Mouse (Mus musculus) hematopoietic stem cell, adult 5-6 weeks (primary cell): ENCODE results near the gene Pak2. TPM values are rescaled to one million over a fixed set of nuclear protein-coding genes. Genes with fewer than 3 reads are reported as not detected.
A peak's percentile ranks its signal among the peaks of the same experiment; 100 is the strongest.

Experiments
- ATAC-seq, 2 experiments: fragments of 125-278 bp in 1 of 2; replicated peaks in 1 of 2; 2 replicates each; pipeline ENCODE4 v1.8.0; 2016 to 2017; ENCODE audit warnings: inconsistent platforms in 2 of 2, mild to moderate bottlenecking in 2 of 2, moderate number of reproducible peaks in 2 of 2, low read depth in 1 of 2, moderate TSS enrichment in 1 of 2; ENCODE audit not compliant: low FRiP score in 2 of 2, poor library complexity in 2 of 2, severe bottlenecking in 2 of 2, insufficient read depth in 1 of 2, low TSS enrichment in 1 of 2
- total RNA-seq: library from RNA; stranded (forward); fragments of 172-1452, 232-1000 nt; gene quantifications from 2 replicates; pipeline ENCODE4 v1.2.3, GENCODE M21; 2017

The Pak2 gene
- total RNA-seq, 1 experiment from 2014 or later, result 69.2 TPM

DNA sequence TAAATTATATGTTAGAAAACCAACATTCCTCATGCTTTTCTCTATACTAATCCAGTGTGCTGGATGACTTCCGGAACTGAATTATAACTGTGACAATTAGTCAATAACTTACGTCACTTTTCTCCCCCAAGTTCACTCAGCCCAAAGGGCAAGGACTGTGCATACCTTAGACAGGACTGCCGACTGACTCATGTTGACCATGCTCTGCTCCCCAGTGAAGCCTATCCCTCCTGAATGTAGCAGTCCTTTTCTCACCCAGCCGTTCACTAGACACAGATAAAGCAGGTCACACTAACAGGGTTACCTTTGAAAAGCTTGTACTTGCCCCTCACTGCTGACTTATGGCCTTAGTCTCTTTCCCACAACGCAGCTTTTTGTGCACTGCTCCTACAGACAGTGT, 20.3 kb downstream of the Pak2 start:
- no peak for ATAC-seq

DNA sequence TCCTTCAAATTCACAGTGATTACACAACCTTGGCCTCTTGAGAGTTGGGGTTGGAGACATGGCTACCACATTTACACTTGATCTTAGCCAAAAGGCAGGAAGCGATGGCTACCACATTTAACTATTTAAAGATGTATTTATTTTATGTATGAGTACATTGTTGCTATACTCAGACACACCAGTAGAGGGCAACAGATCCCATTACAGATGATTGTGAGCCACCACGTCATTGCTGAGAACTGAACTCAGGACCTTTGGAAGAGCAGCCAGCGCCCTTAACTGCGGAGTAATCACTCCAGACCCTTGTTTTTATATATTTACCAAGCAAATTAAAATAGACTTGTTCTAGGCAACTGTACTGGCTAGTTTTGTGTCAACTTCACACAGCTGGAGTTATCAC, 36.8 kb downstream of the Pak2 start:
- ATAC-seq, result no peak

DNA sequence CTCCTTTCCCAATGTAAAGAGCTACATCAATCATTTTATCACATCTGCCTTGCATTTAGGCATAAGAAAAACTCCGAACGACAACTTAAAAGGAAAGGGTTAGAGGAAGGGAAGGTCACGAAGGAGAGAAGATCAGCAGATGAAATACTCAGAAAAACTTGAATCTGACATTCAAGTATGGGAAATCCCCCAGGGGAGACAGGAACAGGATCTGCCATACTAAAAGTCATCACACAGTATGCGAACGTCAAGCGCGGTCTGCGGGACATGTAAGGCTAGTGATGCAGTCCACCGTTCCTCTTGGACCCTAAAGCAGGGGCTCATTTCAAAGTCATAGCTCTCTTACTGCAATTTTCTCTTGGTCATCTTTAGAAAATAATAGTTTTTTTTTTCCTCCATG, 59.5 kb downstream of the Pak2 start:
- no peak for ATAC-seq

DNA sequence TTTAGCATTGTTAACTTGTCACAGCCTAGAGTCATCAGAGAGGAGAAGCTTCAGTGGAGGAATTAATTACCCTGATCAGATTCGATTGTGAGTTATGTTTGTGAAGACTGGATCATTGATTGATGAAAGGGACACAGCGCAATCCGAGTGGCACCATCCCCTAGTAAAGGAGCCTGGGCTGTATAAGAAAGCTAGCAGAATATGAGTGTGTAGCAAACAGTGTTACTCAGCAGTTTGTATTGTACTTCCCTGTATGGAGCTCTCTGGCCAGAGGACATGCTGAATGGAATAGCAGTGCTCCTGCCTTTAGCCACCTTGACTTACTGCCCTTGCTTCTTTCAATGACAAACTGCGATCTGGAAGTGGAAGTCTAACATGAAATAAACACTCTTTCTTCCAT, 68.8 kb downstream of the Pak2 start:
- no peak for ATAC-seq

DNA sequence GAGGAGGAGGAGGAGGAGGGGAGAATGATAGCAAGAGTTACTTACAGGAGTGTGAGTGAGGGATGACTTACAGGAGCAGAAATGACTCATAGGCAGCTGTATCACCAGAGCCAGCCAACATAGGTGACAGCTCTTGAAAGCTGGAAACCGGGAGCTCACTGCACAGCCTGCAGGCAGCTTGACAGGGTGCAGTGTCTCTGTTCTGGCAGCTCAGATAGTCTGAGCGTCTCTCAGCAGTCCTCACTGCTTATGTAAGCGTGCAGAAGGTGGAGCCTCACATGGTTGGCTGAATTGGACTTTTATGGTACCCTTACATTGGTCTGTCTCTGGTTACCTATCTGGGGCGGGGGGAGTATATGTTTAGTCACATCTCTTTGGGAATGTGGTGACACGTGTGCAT, 69.2 kb downstream of the Pak2 start:
- no peak for ATAC-seq

DNA sequence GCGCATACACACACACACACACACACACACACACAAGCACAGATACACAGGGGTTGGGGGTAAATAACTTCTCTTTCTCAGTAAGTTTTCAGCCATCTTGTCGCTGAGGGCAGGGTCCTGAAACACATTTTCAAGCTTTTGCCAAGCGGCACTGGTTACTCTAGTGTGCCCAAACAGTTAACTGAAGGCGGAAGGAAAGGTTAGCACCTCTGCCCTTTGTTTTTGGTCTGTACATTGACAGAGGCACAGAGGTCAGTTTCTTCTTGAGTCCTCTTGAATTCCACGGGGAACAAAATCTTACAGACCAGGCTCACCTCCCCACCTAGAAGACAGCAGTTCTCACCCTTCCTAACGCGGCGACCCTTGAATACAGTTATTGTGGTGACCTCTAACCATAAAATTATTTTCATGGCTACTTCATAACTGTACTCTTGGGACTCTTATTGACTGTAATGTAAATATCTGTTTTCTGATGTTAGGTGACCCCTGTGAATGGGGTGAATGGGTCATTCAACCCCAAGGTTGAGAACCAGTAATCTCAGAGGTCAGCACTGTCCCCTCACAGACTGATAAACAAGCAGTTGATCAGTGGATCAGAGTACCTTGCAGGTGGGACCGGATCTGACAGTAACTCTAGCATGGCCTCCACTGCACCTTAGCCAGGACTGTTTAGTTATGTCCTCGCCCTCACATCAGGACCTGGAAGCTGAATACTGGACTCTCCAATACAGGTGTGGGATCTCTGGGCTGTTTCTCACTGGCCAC, 70.4 kb downstream of the Pak2 start:
- no peak for ATAC-seq

DNA sequence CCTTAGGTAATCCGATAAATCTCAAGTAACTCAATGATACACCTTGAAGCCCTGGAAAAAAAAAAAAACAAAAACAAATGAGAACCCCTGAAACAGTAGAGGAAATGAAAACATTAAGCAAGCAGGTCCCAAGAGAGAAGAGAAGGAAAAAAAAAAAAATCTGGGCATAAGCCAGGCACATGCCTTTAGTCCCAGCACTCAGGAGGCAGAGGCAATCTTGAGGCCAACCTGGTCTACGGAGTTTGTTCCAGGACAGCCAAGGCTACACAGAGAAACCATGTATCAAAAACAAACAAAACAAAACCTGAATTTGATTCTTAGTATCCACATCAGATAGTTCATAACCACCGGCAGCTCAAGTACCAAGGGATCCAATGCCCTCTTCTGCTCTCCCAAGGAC, 74.4 kb downstream of the Pak2 start:
- ATAC-seq, result no peak

DNA sequence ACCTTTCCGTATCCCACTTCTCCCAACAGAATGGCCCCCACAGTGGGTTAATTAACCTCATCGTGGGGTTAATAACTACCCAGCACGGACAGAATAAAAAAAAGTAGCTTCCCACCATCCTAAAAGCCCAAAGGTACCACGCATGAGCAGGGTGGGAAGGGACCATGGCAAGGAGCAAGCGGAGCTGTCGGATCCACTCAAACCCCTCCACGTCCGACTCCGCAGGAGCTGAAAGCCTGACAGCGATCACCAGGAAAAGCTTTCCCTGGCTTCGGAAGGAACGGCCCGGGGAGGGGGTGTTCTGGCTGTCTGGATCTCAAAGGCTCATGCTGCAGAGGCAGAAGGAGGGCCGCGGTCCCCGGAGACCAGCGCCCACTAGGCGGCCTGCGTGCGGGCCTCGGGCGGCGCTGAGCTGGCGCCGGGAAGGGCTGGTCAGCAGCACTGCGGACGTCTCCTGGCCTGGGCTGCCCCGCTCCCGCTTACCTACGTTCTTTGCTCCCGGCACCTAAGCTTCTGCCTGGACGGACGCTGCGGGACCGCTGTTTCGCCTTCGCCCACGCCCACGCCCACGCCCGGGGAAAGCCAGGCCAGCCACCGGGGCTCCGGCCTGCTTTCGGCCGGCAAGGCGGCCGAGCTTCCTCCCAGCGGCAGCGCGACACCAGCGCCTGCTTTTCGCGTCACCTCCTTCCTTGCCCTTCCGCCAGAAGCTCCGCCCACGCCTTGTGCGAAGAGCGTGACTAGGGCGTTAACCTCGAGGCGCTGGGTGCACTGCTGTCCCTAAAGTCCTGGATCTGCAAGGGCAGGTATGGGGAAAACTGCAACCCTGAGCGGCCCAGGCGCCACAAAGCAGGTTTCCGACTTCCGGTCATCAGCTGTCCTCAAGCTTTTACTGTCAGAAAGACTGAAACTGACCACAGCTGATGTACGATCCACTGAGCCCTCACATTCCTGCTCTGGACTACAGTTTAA, 76.3 kb downstream of the Pak2 start, which contains the start of gene Senp5:
TSS of gene Senp5 (minus strand) at position 779 of the 969 bp plus-strand sequence.
- ATAC-seq, result peak; percentile 100

DNA sequence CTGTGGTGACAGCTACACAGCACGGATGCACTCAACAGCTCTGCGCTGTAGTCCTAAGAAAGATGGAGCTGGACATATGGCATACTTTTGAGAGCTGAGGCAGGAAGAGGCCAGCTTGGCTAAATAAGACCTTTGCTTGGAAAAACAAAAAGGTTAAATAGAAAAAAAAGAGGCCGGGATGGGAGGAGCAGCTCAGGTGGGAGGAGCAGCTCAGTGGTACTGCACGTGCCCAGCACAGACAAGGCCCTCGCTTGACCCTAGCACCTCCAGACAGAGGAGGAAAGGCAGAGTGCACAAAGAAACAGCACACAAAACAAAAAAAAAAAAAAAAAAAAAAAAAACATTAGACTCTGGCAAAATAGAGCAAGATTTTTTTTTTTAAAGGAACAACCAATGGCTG, 82.8 kb downstream of the Pak2 start:
- no peak for ATAC-seq

DNA sequence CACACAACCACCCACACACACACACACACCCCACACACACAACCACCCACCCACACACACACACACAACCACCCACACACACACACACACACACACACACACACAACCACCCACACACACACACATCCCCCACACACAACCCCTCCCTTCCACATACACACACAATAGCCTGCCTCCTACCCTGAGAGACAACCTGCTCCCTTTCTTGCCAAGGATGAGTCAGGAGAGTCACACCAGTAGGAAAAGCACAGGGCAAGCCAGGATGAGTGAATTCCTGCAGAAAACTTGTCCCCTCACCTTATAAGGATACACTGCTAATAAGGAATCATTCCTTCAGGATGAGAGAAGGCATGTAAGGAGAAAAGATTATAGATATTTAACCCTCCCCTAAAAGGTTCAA, 85.2 kb downstream of the Pak2 start:
- ATAC-seq, result no peak

DNA sequence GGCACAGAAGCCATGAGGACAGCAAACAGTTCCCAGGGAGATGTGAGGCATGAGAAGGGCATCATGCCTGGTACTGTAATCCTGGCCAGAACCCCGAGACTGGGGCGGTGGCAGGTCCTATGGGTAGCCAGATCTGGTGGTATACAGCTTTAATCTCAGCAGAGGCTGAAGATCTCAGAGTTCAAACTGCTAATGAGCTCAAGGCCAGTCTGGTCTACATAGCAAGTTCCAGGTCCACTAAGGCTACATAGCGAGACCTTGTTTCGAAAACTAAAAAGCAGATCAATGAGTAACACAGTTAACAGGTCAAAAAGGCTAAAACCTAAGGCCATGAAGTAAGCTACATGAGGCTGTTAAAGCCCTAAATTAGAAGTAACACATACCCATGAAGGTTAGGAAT, 85.9 kb downstream of the Pak2 start:
- ATAC-seq, result no peak

DNA sequence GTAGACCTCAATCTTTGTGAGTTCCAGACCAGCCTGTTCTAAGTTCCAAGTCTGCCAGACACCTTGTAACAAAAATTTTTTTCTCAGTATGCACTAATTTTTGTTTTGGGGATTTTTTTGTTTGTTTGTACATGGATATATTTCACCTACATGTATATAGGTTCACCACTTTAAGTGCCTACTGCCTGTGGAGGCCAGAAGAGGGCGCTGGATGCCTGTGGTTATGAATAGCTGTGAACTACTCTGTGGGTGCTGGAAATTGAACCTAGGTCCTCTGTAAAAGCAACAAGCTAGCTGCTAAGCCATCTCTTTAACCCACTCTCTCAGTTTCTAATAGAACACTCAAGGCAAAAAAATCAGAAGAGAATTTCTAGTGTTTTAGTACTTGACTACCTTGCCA, 87.1 kb downstream of the Pak2 start:
- no peak for ATAC-seq

DNA sequence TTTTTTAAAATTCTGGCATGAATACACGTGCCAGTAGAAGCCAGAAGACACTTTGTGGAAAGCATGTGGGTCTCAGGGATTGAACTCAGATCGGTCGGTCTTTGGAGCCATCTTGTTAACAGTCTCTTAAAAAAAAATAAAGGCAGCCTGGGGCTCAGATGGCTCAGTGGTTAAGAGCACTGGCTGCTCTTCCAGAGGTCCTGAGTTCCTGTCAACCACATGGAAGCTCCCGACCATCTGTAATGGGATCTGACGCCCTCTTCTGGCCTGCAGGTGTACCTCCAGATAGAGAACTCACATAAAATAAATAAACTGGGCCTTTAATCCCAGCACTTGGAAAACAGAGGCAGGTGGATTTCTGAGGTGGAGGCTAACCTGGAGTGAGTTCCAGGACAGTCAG, 98.2 kb downstream of the Pak2 start:
- ATAC-seq, result no peak

DNA sequence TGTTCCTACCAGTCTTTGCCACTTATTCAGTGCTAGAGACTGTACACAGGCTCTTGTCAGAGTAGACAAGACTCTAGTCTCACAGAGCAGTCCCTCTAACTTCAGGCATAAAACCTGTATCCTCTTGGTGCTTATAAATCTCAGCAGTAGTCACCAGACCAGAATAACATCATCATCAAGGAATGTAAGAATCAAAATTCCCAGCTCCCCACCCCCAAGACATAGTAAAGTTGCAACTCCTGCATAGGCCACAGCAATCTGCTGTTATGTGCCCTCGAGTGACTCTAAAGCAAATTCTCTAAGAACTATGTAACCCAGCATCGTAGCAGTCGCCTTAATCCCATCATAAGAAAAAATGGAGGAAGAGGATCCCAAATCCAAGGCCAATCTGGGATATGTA, 99.6 kb downstream of the Pak2 start:
- ATAC-seq, result no peak

DNA sequence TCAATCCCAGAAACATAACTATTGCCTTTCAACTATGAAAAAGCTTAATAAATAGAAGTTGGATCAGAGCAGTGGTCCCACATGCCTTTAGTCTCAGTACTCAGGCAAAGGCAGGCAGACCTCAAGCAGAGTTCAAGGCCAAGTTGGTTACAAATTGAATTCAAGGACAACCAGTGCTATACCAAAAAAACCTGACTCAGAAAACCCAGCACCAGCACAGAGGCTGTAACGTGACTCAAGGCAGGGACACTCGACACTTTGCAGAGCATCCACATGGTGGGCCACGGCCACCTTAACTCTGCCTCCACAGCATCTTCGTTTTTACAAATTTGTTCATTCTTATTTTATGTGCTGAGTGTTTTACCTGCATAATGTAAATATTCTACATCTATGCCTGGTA, 103.9 kb downstream of the Pak2 start:
- ATAC-seq, result no peak
